Mouse (Mus musculus) heart, adult 2 months (tissue): Measurements from ENCODE around the gene Ttc21a. TPM values are rescaled to one million over a fixed set of nuclear protein-coding genes. Genes with fewer than 3 reads are reported as not detected.

Experiments
- DNase-seq, 2 experiments: peaks; one replicate each; pipeline ENCODE4 v3.0.0; 2021
- H3K27ac ChIP-seq: fragments of 200-600 bp; 2 replicates; pipeline ENCODE4 v1.8.1; 2022
- H3K27me3 ChIP-seq: fragments of 200-500 bp; 2 replicates; pipeline ENCODE4 v1.6.1; 2012; ENCODE audit warnings: mild to moderate bottlenecking, low read length, inconsistent platforms, mixed read lengths; ENCODE audit not compliant: control insufficient read depth, insufficient read depth
- H3K36me3 ChIP-seq: fragments of 200-500 bp; 2 replicates; pipeline ENCODE4 v1.6.1; 2012; ENCODE audit warnings: low read length, inconsistent platforms; ENCODE audit not compliant: control insufficient read depth, insufficient read depth
- H3K4me1 ChIP-seq: fragments of 200-500 bp; 2 replicates; pipeline ENCODE4 v1.6.1; 2011; ENCODE audit warnings: low read length; ENCODE audit not compliant: control insufficient read depth, insufficient read depth
- H3K4me3 ChIP-seq: fragments of 200-600 bp; 2 replicates; pipeline ENCODE4 v1.8.1; 2022
- H3K79me2 ChIP-seq: fragments of 200-500 bp; replicated peaks from 2 replicates; pipeline ENCODE4 v1.6.1; 2012; ENCODE audit warnings: mild to moderate bottlenecking, inconsistent platforms, low read length, moderate library complexity, mixed read lengths; ENCODE audit not compliant: control insufficient read depth, insufficient read depth
- H3K9ac ChIP-seq: fragments of 200-500 bp; 2 replicates; pipeline ENCODE4 v1.6.1; 2012; ENCODE audit warnings: low read depth, mild to moderate bottlenecking, control low read depth, inconsistent platforms, low read length, mixed read lengths
- CTCF ChIP-seq: fragments of 200-600 bp; IDR thresholded peaks from 2 replicates; pipeline ENCODE4 v1.8.1; 2022; ENCODE audit warnings: antibody characterized with exemption, mild to moderate bottlenecking, moderate library complexity
- EP300 ChIP-seq: fragments of 200-500 bp; IDR thresholded peaks from 2 replicates; pipeline ENCODE4 v1.6.1; 2011; ENCODE audit warnings: low read depth, low read length, control low read depth; ENCODE audit not compliant: insufficient read depth
- POLR2A ChIP-seq: fragments of 200-500 bp; IDR thresholded peaks from 2 replicates; pipeline ENCODE4 v1.6.1; 2011; ENCODE audit warnings: mild to moderate bottlenecking, low read depth, low read length, control low read depth; ENCODE audit not compliant: insufficient read depth
- WGBS: fragments of 180-500 bp; shearing (Covaris S2); methylation state at CpG from one replicate; pipeline ENCODE4 v1.1.7; 2018; 5-methylcytosine and 5-hydroxymethylcytosine counted together
- intact Hi-C: fragments of 180-260 bp; cut with DNase I; formaldehyde crosslinking; loops from one replicate; pipeline ENCODE4 v1.15.1; 2025
- polyA plus RNA-seq: library from polyadenylated mRNA; depleted of rRNA; stranded (reverse); fragments of >200 nt; gene quantifications from 2 replicates; pipeline ENCODE4 v1.2.3, GENCODE M21; 2012
- total RNA-seq, 2 experiments: library from RNA; stranded (reverse); gene quantifications; 2 replicates each; pipeline ENCODE4 v1.2.3; 2021

Gene Ttc21a
- total and polyA plus RNA-seq, 3 experiments = 0.70 TPM; not detected in 2

DNA sequence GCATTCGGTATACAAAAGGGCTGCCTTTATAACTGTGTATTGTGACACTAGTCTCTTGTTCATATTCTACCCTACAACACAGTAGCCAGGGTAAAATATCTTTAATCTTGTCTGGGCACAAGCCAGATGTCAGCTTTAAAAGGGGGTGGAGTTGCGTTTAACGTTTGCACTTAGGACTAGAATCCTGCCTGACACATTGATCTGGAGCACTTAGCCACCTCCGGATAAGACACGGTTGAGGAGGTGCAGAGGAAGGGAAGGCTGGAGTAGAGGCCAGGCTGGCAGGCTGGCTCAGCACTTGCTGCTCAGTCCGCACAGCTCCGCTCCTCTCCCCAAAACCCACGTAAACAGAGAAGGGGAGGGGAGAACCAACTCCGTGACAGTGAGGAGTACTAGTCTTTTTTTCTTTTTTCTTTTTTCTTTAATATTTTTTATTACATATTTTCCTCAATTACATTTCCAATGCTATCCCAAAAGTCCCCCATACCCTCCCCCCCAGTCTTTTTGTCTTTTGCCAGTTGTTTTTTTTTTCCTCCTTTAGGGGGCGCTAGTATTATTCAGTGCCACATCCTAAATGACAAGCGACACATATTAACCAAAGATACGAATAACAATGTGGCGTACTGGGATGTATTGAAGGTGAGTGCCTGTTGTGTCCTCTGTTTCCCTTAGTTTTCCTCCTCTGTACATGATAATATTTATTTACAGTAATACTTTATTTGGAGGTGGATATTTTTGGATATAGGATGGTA, 24.1 kb upstream of the Ttc21a start:
- no peak overlapping the region for H3K27ac ChIP-seq
- H3K36me3 ChIP-seq = no peaks in the 10 kb centered on the region
- TF ChIP-seq POLR2A = no peak
- peak; percentile 57 for TF ChIP-seq CTCF
- no peak for TF ChIP-seq EP300
- no peak overlapping the region for H3K4me3 ChIP-seq
- 75% methylated on average over 13 of the region's 13 CpGs for WGBS
- no peak for DNase-seq
- no peaks in the 10 kb centered on the region for H3K27me3 ChIP-seq
- intact Hi-C loops = loop anchor here (1.0 to 5.0 kb wide), 2 partner anchors 160 to 184 kb away; no protein-coding TSS in a partner anchor
- H3K9ac ChIP-seq = no peak overlapping the region
- no peaks in the 10 kb centered on the region for H3K79me2 ChIP-seq
- no peaks in the 10 kb centered on the region for H3K4me1 ChIP-seq

DNA sequence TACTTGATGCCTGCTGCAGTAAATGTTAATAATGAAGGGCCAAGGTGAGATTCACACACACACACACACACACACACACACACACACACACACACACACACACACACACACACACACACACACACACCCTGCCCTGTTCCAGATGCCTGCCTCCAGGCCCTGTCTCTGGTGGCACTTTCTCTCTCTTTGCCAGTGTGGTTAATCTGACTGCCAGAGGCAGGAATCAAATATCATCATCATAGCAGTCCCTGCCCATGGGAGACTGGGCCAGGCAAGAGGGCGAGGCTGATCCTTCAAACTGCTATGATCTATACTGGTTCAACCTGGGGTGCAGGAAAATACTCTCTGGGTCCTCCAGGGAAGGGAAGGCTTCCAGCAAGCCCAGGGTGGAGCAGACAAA, 17.5 kb upstream of the Ttc21a start:
- Histone ChIP-seq H3K4me3 (no peak overlapping the region), H3K9ac (no peak overlapping the region), H3K36me3 (no peaks in the 10 kb centered on the region), H3K4me1 (no peaks in the 10 kb centered on the region), H3K79me2 (no peaks in the 10 kb centered on the region), H3K27me3 (no peaks in the 10 kb centered on the region), H3K27ac (no peak overlapping the region)
- 85% methylated on average over 1 of the region's 1 CpGs for WGBS
- DNase-seq = no peak
- TF ChIP-seq EP300 (no peak), CTCF (no peak), POLR2A (no peak)
- intact Hi-C loops = no loop called here

GRCm38 (mm10) chr9:119923462-119923861, 13.9 kb upstream of the Ttc21a start:
- 79% methylated on average over 4 of the region's 4 CpGs for WGBS
- intact Hi-C loops = no loop called here

GRCm38 (mm10) chr9:119925120-119925657, 12.2 kb upstream of the Ttc21a start:
- no peaks in the 10 kb centered on the region for H3K36me3 ChIP-seq
- DNase-seq = peak in 1 of 2 experiments; percentile 40
- H3K27me3 ChIP-seq = no peaks in the 10 kb centered on the region
- H3K27ac ChIP-seq = no peak overlapping the region
- no peak for TF ChIP-seq CTCF
- TF ChIP-seq EP300 = no peak
- TF ChIP-seq POLR2A = no peak
- intact Hi-C loops = no loop called here
- H3K4me1 ChIP-seq = no peaks in the 10 kb centered on the region
- no peak overlapping the region for H3K9ac ChIP-seq
- no peak overlapping the region for H3K4me3 ChIP-seq
- no peaks in the 10 kb centered on the region for H3K79me2 ChIP-seq
- 88% methylated on average over 16 of the region's 16 CpGs for WGBS

More at GRCm38 (mm10) chr9:119923462-119923861, 13.9 kb upstream of the Ttc21a start:
- H3K4me1 ChIP-seq = no peaks in the 10 kb centered on the region
- H3K79me2 ChIP-seq = no peaks in the 10 kb centered on the region
- H3K36me3 ChIP-seq = no peaks in the 10 kb centered on the region
- H3K4me3 ChIP-seq = no peak overlapping the region
- no peaks in the 10 kb centered on the region for H3K27me3 ChIP-seq
- no peak overlapping the region for H3K9ac ChIP-seq
- TF ChIP-seq CTCF = no peak
- no peak for TF ChIP-seq EP300
- no peak for TF ChIP-seq POLR2A
- DNase-seq = no peak
- H3K27ac ChIP-seq = no peak overlapping the region

DNA sequence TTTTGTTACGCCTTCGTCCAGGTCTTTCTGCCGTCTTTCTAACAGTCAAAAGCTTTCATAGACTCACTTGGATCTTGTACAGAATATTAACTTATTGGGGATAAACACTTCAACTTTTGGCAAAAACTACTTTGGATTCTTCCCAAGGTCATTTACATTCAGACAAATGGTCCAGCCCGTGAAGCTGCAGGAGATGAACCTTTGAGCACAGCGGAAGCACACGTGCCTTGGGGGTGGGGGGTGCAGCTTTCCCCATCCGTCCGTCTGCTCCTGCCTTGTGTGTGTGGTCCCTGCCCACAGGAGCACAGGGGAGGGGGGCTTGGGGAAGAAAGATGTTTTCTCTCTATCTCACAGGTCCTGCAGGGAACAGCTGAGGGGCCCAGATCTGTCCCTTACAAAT, 11.7 kb upstream of the Ttc21a start:
- 82% methylated on average over 8 of the region's 8 CpGs for WGBS
- no peaks in the 10 kb centered on the region for H3K36me3 ChIP-seq

DNA sequence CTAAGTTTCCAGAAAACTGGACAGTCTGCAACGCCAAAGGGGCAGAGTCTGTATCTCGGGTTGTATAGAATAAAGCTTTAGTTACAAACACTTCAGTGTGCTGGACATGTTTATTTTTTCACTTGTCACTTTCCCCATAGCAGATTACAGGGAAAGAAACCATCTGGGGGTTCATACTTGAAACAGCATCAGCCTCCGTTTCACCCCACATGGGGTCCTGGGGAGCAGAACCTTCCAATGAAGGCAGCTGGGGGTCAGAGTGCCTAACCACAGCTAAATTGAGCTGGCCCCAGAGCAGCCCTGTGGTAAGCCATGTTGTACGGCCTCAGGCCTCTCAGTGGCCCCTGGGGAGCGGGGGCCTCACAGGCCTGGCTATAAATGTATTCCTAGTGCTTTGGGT, 10.9 kb upstream of the Ttc21a start:
- Histone ChIP-seq H3K4me3 (no peak overlapping the region), H3K27me3 (no peaks in the 10 kb centered on the region), H3K4me1 (no peaks in the 10 kb centered on the region), H3K9ac (no peak overlapping the region), H3K36me3 (no peaks in the 10 kb centered on the region), H3K27ac (no peak overlapping the region), H3K79me2 (no peaks in the 10 kb centered on the region)
- TF ChIP-seq POLR2A (no peak), EP300 (no peak), CTCF (no peak)
- WGBS = 83% methylated on average over 5 of the region's 5 CpGs
- intact Hi-C loops = no loop called here
- DNase-seq = no peak

More for the DNA sequence above, 11.7 kb upstream of the Ttc21a start:
- DNase-seq = no peak
- no peak overlapping the region for H3K4me3 ChIP-seq
- TF ChIP-seq POLR2A (no peak), EP300 (no peak), CTCF (no peak)
- no peak overlapping the region for H3K9ac ChIP-seq
- intact Hi-C loops = no loop called here
- H3K4me1 ChIP-seq = no peaks in the 10 kb centered on the region
- no peaks in the 10 kb centered on the region for H3K79me2 ChIP-seq
- H3K27ac ChIP-seq = no peak overlapping the region
- H3K27me3 ChIP-seq = no peaks in the 10 kb centered on the region
